Mouse (Mus musculus) embryonic facial prominence, embryonic 11.5 days (tissue): Measurements from ENCODE around the gene Slc25a24. TPM values are rescaled to one million over a fixed set of nuclear protein-coding genes. Genes with fewer than 3 reads are reported as not detected.

Source experiments
- ATAC-seq: fragments of 200-750 bp; cut with Nextera tagmentation; replicated peaks from 2 replicates; pipeline ENCODE4 v1.8.0; 2017; ENCODE audit warnings: low read depth; ENCODE audit not compliant: insufficient number of reproducible peaks, low FRiP score, low TSS enrichment
- DNase-seq: peaks from one replicate; pipeline ENCODE4 v3.0.0-alpha.2; 2015; ENCODE audit warnings: low spot score
- H3K27ac ChIP-seq: fragments of 300-500 bp; sonication (generic); replicated peaks from 2 replicates; pipeline ENCODE4 v1.5.1; 2014; ENCODE audit warnings: mild to moderate bottlenecking, low read depth, low read length, control low read depth
- H3K27me3 ChIP-seq: fragments of 300-500 bp; sonication (generic); 2 replicates; pipeline ENCODE4 v1.6.1; 2014; ENCODE audit warnings: mild to moderate bottlenecking, low read length, moderate library complexity, mixed read lengths; ENCODE audit not compliant: control insufficient read depth, insufficient read depth
- H3K36me3 ChIP-seq: fragments of 300-500 bp; sonication (generic); replicated peaks from 2 replicates; pipeline ENCODE4 v1.6.1; 2014; ENCODE audit warnings: low read depth, mild to moderate bottlenecking, low read length, moderate library complexity, mixed read lengths; ENCODE audit not compliant: control insufficient read depth, insufficient read depth
- H3K4me1 ChIP-seq: fragments of 300-500 bp; sonication (generic); 2 replicates; pipeline ENCODE4 v1.6.1; 2014; ENCODE audit warnings: low read length, mixed read lengths; ENCODE audit not compliant: control insufficient read depth, insufficient read depth
- H3K4me2 ChIP-seq: fragments of 300-500 bp; sonication (generic); 2 replicates; pipeline ENCODE4 v1.6.1; 2014; ENCODE audit warnings: low read depth, mild to moderate bottlenecking, control low read depth, low read length, moderate library complexity
- H3K4me3 ChIP-seq: fragments of 300-500 bp; sonication (generic); 2 replicates; pipeline ENCODE4 v1.5.1; 2014; ENCODE audit warnings: low read depth, low read length, control low read depth
- H3K9ac ChIP-seq: fragments of 300-500 bp; sonication (generic); replicated peaks from 2 replicates; pipeline ENCODE4 v1.6.1; 2014; ENCODE audit warnings: mild to moderate bottlenecking, control low read depth, low read length
- H3K9me3 ChIP-seq: fragments of 300-500 bp; sonication (generic); replicated peaks from 2 replicates; pipeline ENCODE4 v1.6.1; 2016; ENCODE audit warnings: mild to moderate bottlenecking, low read length, inconsistent platforms, mixed read lengths; ENCODE audit not compliant: control insufficient read depth
- WGBS: fragments of 180-500 bp; shearing (Covaris S2); extraction: QIAGEN DNeasy Blood & Tissue Kit; methylation state at CpG from one replicate; pipeline ENCODE4 v1.1.7; 2014; 5-methylcytosine and 5-hydroxymethylcytosine counted together
- polyA plus RNA-seq: library from polyadenylated mRNA; unstranded; fragments of >200 nt; fragmentation: Nextera tagmentation; extraction: Ambion mirVana; gene quantifications from 2 replicates; pipeline ENCODE4 v1.2.1, GENCODE M21; 2014

Gene Slc25a24
- polyA plus RNA-seq, 1 experiment from 2014 or later = 52.6 TPM

DNA sequence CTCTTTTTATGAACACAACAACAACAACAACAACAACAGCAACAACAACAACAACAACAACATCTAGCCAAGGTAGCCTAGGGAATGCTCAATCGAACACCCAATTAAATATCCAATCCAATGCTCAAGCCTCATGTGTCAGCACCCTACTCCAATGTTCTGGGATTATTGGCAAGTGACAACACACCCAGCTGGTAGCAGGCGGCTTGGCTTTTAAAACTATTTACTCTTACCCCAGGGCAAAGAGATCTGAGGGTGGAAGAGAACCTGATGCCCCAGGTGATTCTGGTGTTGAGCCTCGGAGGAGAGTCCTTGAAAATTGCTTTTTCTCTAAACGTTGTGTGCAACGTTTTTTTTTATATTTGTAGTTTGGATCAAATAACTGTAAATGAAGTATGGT is 51.4 kb downstream of the Slc25a24 start:
- Histone ChIP-seq H3K27ac (no peak overlapping the region), H3K9me3 (no peaks in the 10 kb centered on the region), H3K4me2 (no peak overlapping the region), H3K36me3 (no peaks in the 10 kb centered on the region), H3K4me1 (no peaks in the 10 kb centered on the region), H3K9ac (no peak overlapping the region), H3K27me3 (no peaks in the 10 kb centered on the region), H3K4me3 (no peak overlapping the region)
- DNase-seq (no peak), ATAC-seq (no peak)
- 77% methylated on average over 5 of the region's 5 CpGs for WGBS

DNA sequence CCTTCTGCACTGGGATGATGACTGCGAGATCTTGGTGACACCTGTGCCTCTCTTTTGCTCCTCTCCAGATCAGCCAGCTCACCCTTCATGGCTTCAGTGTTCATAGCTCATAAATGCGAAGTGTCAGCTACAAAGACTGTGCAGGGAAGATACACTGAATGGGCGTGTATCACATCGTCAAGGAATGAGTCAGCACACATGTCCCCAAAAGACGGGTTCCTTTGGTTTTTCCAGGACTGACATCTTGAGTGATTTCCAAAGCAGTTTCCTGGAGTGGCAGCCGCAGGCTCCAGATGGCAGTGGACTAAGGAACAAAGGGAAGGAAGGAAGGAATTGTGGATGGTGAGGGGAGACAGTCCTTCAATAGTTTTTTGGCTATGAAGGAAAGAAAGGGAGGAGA is 55.8 kb downstream of the Slc25a24 start:
- no peaks in the 10 kb centered on the region for H3K4me1 ChIP-seq
- 56% methylated on average over 6 of the region's 6 CpGs for WGBS
- no peak overlapping the region for H3K4me3 ChIP-seq
- H3K36me3 ChIP-seq = no peaks in the 10 kb centered on the region
- no peak overlapping the region for H3K9ac ChIP-seq
- H3K4me2 ChIP-seq = no peak overlapping the region
- ATAC-seq = no peak
- no peaks in the 10 kb centered on the region for H3K9me3 ChIP-seq
- H3K27ac ChIP-seq = no peak overlapping the region
- no peaks in the 10 kb centered on the region for H3K27me3 ChIP-seq
- no peak for DNase-seq

DNA sequence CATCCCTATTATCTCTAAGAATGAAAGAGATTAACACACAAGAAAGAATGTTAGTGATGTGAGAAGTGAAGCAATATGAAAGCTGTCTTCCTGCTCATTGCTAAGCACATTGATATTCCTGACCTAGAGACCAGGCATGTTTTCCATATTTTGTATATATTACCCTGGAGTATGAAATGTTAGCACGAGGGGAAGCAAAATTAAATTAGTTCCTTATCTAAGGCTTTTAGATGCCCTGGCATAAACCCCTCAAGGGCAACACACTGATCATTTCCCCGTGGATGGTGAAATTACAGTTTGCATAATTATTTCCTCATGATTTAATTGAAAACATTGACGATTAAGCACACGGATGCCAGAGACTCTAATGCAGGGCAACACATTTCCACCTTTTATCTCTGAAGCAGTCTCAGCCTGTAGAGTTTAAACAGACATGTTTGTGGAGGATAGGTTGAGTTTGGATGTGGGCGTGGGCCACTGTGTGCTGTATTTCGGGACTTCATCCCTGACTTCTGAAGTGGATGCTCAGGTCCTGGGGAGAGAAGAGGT is 56.7 kb downstream of the Slc25a24 start:
- Histone ChIP-seq H3K4me2 (no peak overlapping the region), H3K9me3 (no peaks in the 10 kb centered on the region), H3K9ac (no peak overlapping the region), H3K4me1 (no peaks in the 10 kb centered on the region), H3K4me3 (no peak overlapping the region), H3K27me3 (no peaks in the 10 kb centered on the region), H3K27ac (no peak overlapping the region), H3K36me3 (no peaks in the 10 kb centered on the region)
- 50% methylated on average over 6 of the region's 6 CpGs for WGBS
- no peak for DNase-seq
- ATAC-seq = no peak

DNA sequence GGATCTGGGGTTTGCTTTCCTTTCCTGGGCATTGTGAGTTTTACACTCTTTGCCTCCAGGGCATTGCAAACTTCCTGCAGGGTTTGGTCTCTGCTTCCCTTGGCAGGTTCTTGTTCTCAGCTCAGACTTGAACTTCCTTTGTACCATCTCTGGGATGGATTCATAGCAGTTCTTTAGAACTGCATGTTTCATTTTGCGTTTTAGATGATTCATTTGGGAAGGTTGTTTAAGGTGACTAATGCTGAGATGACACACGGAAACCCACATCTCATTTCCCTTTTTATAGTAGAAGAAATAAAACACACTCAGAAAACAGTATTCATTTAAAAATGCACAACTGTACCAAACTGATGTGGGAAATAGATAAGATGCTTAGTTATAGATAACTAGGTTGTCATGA is 73.2 kb downstream of the Slc25a24 start:
- Histone ChIP-seq H3K27me3 (no peaks in the 10 kb centered on the region), H3K4me1 (no peaks in the 10 kb centered on the region), H3K4me2 (no peak overlapping the region), H3K4me3 (no peak overlapping the region), H3K9me3 (no peaks in the 10 kb centered on the region), H3K36me3 (no peaks in the 10 kb centered on the region), H3K27ac (no peak overlapping the region), H3K9ac (no peak overlapping the region)
- DNase-seq = no peak
- WGBS = 82% methylated on average over 2 of the region's 2 CpGs
- ATAC-seq = no peak

DNA sequence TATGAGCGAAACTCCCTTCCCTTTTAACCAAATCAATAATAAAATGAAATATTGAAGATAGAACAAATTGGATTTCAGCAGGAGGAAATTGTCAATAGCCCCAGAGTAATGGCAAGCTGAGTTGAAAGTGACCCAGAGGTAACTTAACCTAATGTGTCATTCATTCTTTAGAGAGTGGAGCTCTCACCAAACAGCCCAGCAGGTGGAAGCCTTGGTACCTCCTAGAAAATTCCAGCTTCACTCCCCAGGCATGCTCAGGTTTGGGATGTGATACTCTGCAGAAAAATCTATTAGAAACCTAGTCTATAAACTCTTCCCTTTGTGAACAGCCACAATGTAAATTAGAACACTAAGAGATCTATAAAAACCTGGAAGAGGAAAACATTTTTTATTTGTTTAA is 76.3 kb downstream of the Slc25a24 start:
- H3K4me3 ChIP-seq = no peak overlapping the region
- WGBS = 85% methylated on average over 1 of the region's 1 CpGs
- H3K9me3 ChIP-seq = no peaks in the 10 kb centered on the region
- ATAC-seq (no peak), DNase-seq (no peak)
- no peaks in the 10 kb centered on the region for H3K27me3 ChIP-seq
- H3K36me3 ChIP-seq = no peaks in the 10 kb centered on the region
- H3K4me1 ChIP-seq = no peaks in the 10 kb centered on the region
- H3K9ac ChIP-seq = no peak overlapping the region
- no peak overlapping the region for H3K4me2 ChIP-seq
- no peak overlapping the region for H3K27ac ChIP-seq

DNA sequence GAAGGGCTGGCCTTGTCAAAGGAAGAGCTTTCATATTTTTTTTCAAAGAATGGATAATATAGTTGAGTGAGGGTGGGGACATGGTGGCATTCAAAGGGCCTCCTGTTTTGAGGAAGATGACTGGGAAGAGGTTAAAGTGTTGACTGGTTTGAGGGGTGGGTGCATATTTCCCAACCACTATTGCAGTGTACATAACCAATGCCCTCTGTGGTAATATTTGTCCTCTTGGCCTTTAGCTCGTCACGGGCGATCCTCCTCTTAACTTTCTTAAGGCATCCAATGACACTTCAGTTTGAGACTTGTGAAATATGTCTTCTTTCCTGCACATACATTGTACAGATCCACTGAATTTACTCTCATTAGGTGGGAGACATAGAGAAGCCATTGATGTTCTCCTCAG is 89.4 kb downstream of the Slc25a24 start:
- H3K4me2 ChIP-seq = no peak overlapping the region
- no peak for ATAC-seq
- no peak overlapping the region for H3K4me3 ChIP-seq
- H3K27ac ChIP-seq = no peak overlapping the region
- 89% methylated on average over 3 of the region's 3 CpGs for WGBS
- H3K27me3 ChIP-seq = no peaks in the 10 kb centered on the region
- DNase-seq = no peak
- H3K4me1 ChIP-seq = no peaks in the 10 kb centered on the region
- no peaks in the 10 kb centered on the region for H3K36me3 ChIP-seq
- no peak overlapping the region for H3K9ac ChIP-seq
- H3K9me3 ChIP-seq = no peaks in the 10 kb centered on the region

DNA sequence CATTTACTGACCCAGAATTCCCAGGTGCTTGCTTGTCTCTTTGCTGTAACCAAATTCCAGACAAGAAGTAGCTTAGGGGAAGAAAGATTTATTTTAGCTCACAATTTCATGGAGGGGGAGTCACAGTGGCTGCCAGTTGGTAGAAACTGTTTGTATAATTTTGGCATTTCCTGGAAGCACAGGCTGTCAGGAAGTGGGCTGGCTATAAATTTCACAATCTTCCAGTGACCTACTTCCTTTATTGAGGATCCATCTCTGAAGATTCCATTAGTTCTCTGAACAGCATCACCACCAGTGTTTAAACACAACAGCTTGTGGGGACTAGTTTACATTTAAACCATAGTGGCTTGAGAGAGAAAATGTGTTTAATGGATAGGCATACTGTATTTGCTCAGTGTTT is 93.4 kb downstream of the Slc25a24 start:
- Histone ChIP-seq H3K9ac (no peak overlapping the region), H3K4me2 (no peak overlapping the region), H3K27me3 (no peaks in the 10 kb centered on the region), H3K4me1 (no peaks in the 10 kb centered on the region), H3K9me3 (no peaks in the 10 kb centered on the region), H3K36me3 (no peaks in the 10 kb centered on the region), H3K27ac (no peak overlapping the region), H3K4me3 (no peak overlapping the region)
- ATAC-seq (no peak), DNase-seq (no peak)
